Mouse (Mus musculus) c-Kit-positive CD71-positive TER-119-negative erythroid progenitor cells, embryonic 14.5 days (primary cell): ENCODE results near the gene Ccdc70.
A peak's percentile ranks its signal among the peaks of the same experiment; 100 is the strongest.
"Not testable (repeated sequence)": the region's sequence is repeated elsewhere in the genome, so short reads cannot be mapped to it uniquely, and the experiment has no call there.

Experiments
- DNase-seq: peaks from one replicate; pipeline ENCODE4 v3.0.0-alpha.2; 2013; ENCODE audit warnings: low read depth

Gene Ccdc70

GRCm38 (mm10) chr8:21969475-21969874, at the start of gene Ccdc70:
Gene Ccdc70, plus strand, starts transcription at chr8:21969775.
- DNase-seq = no peak

- DNase-seq = not testable (repeated sequence)
Measured at GRCm38 (mm10) chr8:21930754-21931153, 38.8 kb upstream of the Ccdc70 start.

DNA sequence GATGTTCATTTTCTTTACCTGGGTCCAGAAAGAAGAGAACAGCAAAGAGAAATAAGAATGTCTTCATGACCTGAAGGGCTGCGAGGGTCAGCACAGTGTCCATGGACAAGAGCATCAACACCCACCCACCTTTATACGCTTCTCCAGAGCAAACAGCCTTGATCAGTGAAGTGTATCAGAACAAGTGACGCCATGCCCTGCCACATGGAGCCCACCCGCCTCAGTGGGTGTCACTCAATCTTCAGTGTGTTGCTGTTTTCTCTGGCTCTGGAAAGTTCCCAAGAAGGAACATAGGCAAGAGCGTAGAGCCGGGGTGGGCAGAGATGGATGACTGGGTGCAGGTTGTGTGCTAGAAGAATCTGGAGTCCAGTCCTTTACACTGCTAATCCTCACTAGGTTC, 37.0 kb upstream of the Ccdc70 start, which contains the start of gene Defb15:
Gene Defb15 (minus strand): TSS at position 101 of the 400 bp plus-strand sequence.
- DNase-seq = no peak

GRCm38 (mm10) chr8:21938052-21938451, 31.5 kb upstream of the Ccdc70 start, which contains the start of gene Defb35:
Gene Defb35, plus strand, starts transcription at chr8:21938352.
- DNase-seq = not testable (repeated sequence)

DNA sequence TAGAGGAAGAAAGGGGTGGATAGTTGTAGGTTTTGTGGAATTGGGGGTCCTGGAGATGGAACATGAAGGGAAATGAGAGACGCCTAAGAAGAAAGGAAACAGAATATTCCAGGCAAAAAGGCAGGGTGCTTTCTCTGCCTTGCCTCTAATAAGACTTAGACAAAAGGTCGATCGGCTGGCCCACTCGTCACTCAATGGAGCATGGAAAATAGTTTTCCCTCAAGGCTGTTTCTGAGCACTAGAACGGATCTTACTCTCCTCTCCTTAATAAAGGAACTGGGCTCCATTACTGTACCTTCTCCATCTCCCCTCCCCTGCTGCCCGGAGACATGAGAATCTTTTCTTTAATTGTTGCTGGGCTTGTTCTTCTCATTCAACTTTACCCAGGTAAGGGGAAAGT, 23.1 kb upstream of the Ccdc70 start, which contains the start of gene Defb13:
Gene Defb13 (plus strand): TSS at position 301 of the 400 bp plus-strand sequence.
- DNase-seq = no peak

GRCm38 (mm10) chr8:21947311-21948017, 22.1 kb upstream of the Ccdc70 start:
- no peak for DNase-seq

DNA sequence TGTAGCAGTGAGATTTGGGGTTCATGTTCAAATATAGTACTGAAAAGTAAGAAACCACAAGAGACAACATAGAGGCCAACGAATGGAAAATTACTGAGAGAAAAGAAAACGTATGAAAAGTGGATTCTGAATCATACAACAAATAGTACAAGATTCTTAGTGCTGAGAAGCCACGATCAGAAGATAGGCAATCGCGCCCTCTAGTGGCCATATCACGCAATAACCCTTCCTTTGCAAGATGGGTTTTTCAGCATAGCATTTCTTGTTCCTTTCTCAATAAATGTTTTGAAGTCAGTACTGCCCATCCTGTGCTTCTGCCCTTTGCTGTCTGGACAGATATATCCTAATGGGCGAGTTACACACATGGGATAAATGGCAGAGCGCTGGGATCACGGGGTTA, 14.3 kb upstream of the Ccdc70 start:
- peak; percentile 27 for DNase-seq

DNA sequence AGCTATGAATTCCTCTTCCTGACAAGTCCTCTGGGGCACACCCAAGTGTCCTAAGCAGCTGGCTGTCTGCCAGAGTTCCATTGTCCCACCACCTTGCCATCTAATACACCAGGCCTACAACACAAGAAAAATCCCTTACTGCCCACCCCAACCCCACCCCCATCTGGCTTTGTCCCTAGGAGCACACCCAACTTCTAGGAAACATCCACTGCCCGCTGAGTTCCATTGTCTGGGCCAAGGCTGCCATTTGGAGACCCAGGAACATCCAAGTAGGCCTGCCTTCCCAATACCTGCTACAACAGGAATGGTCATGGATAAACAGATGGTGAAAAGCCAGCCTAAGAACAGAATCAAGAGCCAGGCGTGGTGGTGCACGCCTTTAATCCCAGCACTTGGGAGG, 13.2 kb upstream of the Ccdc70 start:
- no peak for DNase-seq

DNA sequence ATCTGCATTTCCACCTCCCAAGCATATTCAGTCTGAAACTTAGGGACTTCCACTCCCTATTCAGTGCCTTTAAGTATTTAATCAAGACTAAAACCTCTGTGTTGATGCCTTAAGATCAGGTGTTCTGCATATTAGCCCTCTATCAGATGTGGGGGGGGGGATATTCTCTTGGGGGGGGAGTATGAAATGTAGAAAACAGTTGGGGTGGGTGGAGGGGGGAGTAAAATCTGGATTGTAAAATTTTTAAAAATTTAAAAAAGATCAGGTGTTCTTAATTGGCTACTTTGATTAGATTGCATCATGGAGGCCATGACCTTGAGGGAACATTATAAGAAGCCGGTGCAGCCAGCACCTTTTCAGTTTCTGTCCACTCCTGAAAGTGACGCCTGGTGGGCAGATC, 11.2 kb upstream of the Ccdc70 start, which contains the start of gene Fam90a1a:
Gene Fam90a1a (plus strand): TSS at position 301 of the 400 bp plus-strand sequence.
- no peak for DNase-seq

DNA sequence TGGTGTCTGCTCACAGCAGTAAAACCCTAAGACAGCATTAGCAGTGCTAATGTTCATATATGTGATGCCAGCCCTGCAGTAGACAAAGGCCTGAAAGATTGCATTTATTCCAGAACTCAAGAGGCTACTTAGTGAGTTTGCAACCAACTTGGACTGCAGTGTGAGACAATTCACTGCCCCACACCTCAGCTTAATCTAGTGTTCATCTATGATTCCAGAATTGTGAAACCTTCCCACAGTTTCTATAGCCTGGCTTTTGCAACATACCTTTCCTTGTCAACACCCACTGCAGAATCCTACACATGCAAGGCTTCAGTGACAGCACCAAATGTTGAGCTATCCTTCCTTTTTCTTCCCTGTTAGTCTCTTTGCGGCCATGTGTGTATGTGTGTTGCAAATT, 2.9 kb upstream of the Ccdc70 start:
- no peak for DNase-seq

- DNase-seq = no peak
Measured at GRCm38 (mm10) chr8:21978193-21978592, 8.6 kb downstream of the Ccdc70 start.

DNA sequence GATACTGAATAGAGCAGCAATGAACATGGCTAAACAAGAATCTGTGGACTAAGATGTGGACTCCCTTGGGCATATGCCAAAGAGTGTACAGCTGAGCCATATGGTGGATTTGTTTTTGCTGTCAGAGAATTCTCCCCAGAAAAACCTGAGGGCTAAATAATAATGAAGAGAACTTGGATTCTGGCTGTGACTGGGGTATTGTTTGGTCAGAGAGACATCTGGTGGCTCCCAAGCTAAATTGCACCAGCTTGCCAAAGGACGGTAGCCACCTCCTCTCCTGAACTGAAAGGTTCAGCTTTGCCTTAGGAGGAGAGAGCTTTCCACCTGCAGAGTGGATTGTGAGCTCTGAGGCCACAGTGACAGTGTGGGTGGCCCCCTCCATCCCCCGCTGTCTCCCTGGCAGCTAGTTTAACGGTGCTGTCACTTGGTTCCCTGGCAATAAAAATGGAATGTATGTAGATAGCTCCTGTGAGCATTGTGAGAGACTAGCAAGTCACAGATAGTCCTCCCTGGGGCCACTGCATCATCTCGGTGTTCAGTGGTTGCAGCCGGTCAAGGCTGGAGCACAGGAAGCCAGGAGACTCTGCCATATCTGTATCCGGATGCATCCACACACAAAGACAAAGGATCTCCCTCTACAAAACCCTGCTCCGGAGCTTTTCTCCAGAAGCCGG, 12.2 kb downstream of the Ccdc70 start:
- no peak for DNase-seq

GRCm38 (mm10) chr8:21992184-21992583, 22.6 kb downstream of the Ccdc70 start:
- DNase-seq = no peak

- no peak for DNase-seq
Measured at GRCm38 (mm10) chr8:21995181-21995580, 25.6 kb downstream of the Ccdc70 start.

- DNase-seq = no peak
Measured at GRCm38 (mm10) chr8:22004750-22005522, 35.4 kb downstream of the Ccdc70 start.

DNA sequence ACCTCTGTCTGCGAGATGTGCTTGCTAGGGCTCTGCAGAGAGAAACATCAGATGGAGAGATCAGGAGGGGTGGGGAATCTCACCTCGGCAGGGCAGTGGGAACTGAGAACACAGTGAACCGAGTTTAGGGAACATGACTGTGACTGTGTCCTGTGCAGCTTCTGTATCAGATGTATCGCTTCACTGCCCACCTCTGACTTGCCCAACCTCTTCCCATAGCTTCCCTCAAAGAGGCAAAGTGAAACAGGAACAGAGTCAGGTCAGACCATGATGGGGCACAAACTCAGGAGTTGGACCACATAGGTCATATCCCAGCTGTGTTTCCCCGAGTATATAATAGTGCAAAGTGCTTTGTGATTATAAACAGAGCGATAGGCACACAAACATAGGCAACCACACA, 36.8 kb downstream of the Ccdc70 start:
- DNase-seq = no peak

DNA sequence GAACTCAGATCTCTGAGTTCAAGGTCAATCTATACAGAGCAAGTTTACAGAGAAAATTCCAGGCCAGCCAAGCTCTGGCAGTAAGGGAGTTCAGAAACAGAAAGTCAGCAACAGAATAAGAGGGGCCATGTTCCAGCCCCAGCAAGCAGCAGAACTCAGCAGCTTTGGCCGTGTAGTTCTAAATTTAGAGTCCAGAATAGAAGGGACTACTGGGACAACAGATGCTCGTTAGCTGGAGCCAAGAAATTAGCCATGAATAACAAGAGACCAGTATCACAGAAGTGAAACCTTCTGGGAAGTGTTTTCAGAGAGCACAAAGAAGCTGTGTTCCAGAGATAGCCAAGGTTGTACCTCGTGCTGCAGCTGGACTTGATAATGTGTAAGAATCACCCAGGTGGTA, 39.8 kb downstream of the Ccdc70 start:
- DNase-seq = no peak

- DNase-seq = no peak
Measured at GRCm38 (mm10) chr8:22013034-22013707, 43.6 kb downstream of the Ccdc70 start.

DNA sequence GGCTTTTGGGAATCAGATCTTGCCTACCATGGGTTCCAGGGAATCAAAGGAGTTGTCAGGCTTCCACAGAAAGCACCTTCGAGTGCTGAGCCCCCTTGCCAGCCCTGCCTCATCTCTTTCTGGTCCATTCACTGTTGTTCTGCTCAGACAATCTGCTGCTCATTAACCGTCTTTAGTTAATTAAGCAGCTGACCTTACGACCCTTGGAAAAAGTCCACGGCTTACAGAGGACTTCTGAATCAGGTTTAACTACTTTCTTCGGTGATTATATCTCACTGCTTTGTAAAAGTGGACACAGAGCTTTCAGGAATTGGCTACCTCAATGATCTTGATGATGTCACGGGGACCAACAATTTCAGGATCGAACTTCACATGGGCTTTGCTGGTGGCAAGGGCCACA, 48.2 kb downstream of the Ccdc70 start:
- no peak for DNase-seq

DNA sequence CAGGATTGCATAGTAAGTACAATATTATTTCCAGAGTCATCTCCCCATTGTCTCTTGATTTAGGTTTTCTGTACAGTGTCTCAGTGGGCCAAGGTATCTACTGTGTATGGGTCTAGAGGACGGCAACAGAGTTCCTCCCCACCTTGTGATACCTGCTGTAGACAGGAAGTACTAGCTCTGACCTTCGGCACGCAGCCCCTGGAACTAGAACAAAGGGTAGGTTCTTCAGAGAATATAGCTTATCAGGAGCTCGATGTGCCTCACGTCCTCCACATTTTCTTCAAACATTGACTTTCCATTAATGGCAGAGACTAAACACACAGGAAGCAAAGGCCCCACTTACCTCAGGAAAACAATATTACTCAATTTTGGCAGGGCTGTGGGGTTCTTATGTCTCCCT, 49.9 kb downstream of the Ccdc70 start:
- no peak for DNase-seq

DNA sequence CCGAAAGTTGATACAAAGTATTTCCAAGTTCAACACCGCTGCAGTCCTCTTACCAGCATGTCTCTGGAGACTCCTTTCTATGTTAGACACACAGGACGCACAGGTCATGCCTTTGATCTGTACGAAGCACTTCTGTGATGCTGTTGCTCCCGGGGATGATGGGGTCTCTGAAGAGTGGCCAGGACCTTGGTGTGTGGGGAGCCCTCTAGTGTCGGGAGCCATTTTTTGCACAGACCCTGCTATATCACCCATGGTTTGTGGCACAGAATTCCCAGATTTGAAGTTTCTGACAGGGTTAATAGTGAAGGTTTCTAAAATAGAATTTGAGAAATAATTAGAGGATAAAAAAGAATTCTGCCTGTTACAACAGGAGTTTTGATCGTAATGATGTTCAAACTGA, 52.7 kb downstream of the Ccdc70 start:
- DNase-seq = no peak
